Mouse (Mus musculus) forebrain, embryonic 10.5 days (tissue): Measurements from ENCODE around the gene Car10. TPM values are rescaled to one million over a fixed set of nuclear protein-coding genes. Genes with fewer than 3 reads are reported as not detected.

Experiments
- DNase-seq: peaks from one replicate; pipeline ENCODE4 v3.0.0-alpha.2; 2017; ENCODE audit warnings: low spot score; ENCODE audit errors: extremely low spot score
- H3K27ac ChIP-seq: fragments of 300-500 bp; sonication (generic); 2 replicates; pipeline ENCODE4 v1.5.1; 2016; ENCODE audit warnings: mild to moderate bottlenecking
- H3K27me3 ChIP-seq: fragments of 300-500 bp; sonication (generic); 2 replicates; pipeline ENCODE4 v1.6.1; 2016; ENCODE audit warnings: mild to moderate bottlenecking; ENCODE audit not compliant: poor library complexity, severe bottlenecking
- H3K36me3 ChIP-seq: fragments of 300-500 bp; sonication (generic); replicated peaks from 2 replicates; pipeline ENCODE4 v1.6.1; 2016; ENCODE audit warnings: mild to moderate bottlenecking, moderate library complexity
- H3K4me1 ChIP-seq: fragments of 300-500 bp; sonication (generic); 2 replicates; pipeline ENCODE4 v1.6.1; 2016
- H3K4me3 ChIP-seq: fragments of 300-500 bp; sonication (generic); 2 replicates; pipeline ENCODE4 v1.5.1; 2016; ENCODE audit warnings: mild to moderate bottlenecking, moderate library complexity
- H3K9me3 ChIP-seq: fragments of 300-500 bp; sonication (generic); 2 replicates; pipeline ENCODE4 v1.6.1; 2016; ENCODE audit warnings: mild to moderate bottlenecking, moderate library complexity
- WGBS: fragments of 180-500 bp; shearing (Covaris S2); methylation state at CpG from one replicate; pipeline ENCODE4 v1.1.7; 2016; 5-methylcytosine and 5-hydroxymethylcytosine counted together
- polyA plus RNA-seq: library from polyadenylated mRNA; unstranded; fragments of >200 nt; fragmentation: Nextera tagmentation; extraction: Ambion mirVana; gene quantifications from 2 replicates; pipeline ENCODE4 v1.2.1, GENCODE M21; 2016

Car10 gene
- polyA plus RNA-seq = 0.25 and 0.41 TPM in 2 replicates

GRCm38 (mm10) chr11:93097941-93098828 is at the start of gene Car10:
Gene Car10, plus strand, starts transcription at chr11:93098028.
- DNase-seq = peak; percentile 43
- Histone ChIP-seq H3K27ac (no peak within 1 kb of the TSS), H3K9me3 (no peaks in the 10 kb centered on the region), H3K4me1 (peaks cover 30% of the 10 kb centered on the region), H3K36me3 (no peaks in the 10 kb centered on the region), H3K27me3 (peaks cover 72% of the 10 kb centered on the region), H3K4me3 (peak within 1 kb of the TSS; percentile 60)
- under 1% methylated on average over 47 of the region's 48 CpGs for WGBS

- Histone ChIP-seq H3K4me1 (no peaks in the 10 kb centered on the region), H3K27ac (no peak overlapping the region), H3K9me3 (no peaks in the 10 kb centered on the region), H3K4me3 (no peak overlapping the region), H3K27me3 (no peaks in the 10 kb centered on the region), H3K36me3 (no peaks in the 10 kb centered on the region)
- WGBS = 86% methylated on average over 6 of the region's 6 CpGs
- no peak for DNase-seq
These were observed 32.8 kb upstream of the Car10 start for GRCm38 (mm10) chr11:93065021-93065420.

GRCm38 (mm10) chr11:93065656-93066181 is 32.1 kb upstream of the Car10 start:
- Histone ChIP-seq H3K27ac (no peak overlapping the region), H3K27me3 (no peaks in the 10 kb centered on the region), H3K9me3 (no peaks in the 10 kb centered on the region), H3K4me1 (no peaks in the 10 kb centered on the region), H3K36me3 (no peaks in the 10 kb centered on the region), H3K4me3 (no peak overlapping the region)
- no peak for DNase-seq
- WGBS = 79% methylated on average over 3 of the region's 3 CpGs

GRCm38 (mm10) chr11:93095588-93095987 is 2.2 kb upstream of the Car10 start:
- WGBS = 32% methylated on average over 2 of the region's 2 CpGs
- no peak for DNase-seq
- Histone ChIP-seq H3K9me3 (no peaks in the 10 kb centered on the region), H3K27ac (no peak overlapping the region), H3K4me1 (peaks cover 30% of the 10 kb centered on the region), H3K36me3 (no peaks in the 10 kb centered on the region), H3K27me3 (peaks cover 46% of the 10 kb centered on the region), H3K4me3 (no peak overlapping the region)

- Histone ChIP-seq H3K4me1 (peaks cover 30% of the 10 kb centered on the region), H3K27me3 (peaks cover 60% of the 10 kb centered on the region), H3K4me3 (peak overlapping the region; percentile 60; the same call in 1 of the 2 replicates), H3K36me3 (no peaks in the 10 kb centered on the region), H3K27ac (no peak overlapping the region), H3K9me3 (no peaks in the 10 kb centered on the region)
- WGBS = 0% methylated on average over 6 of the region's 6 CpGs
- DNase-seq = peak; percentile 57
These were observed 827 bp upstream of the Car10 start for GRCm38 (mm10) chr11:93097001-93097400.

- Histone ChIP-seq H3K4me3 (peak overlapping the region; percentile 60), H3K27me3 (peaks cover 65% of the 10 kb centered on the region), H3K9me3 (no peaks in the 10 kb centered on the region), H3K4me1 (peaks cover 30% of the 10 kb centered on the region), H3K36me3 (no peaks in the 10 kb centered on the region), H3K27ac (no peak overlapping the region)
- no peak for DNase-seq
- 3% methylated on average over 14 of the region's 14 CpGs for WGBS
These were observed 387 bp upstream of the Car10 start for GRCm38 (mm10) chr11:93097431-93097851.

GRCm38 (mm10) chr11:93098933-93099381 is 1.1 kb downstream of the Car10 start:
- no peak overlapping the region for H3K27ac ChIP-seq
- H3K36me3 ChIP-seq = no peaks in the 10 kb centered on the region
- H3K9me3 ChIP-seq = no peaks in the 10 kb centered on the region
- 0% methylated on average over 37 of the region's 37 CpGs for WGBS
- peaks cover 30% of the 10 kb centered on the region for H3K4me1 ChIP-seq
- peak overlapping the region; percentile 60 for H3K4me3 ChIP-seq
- peaks cover 73% of the 10 kb centered on the region for H3K27me3 ChIP-seq
- peak; percentile 34 for DNase-seq

- peak; percentile 19 for DNase-seq
- Histone ChIP-seq H3K27ac (no peak overlapping the region), H3K9me3 (no peaks in the 10 kb centered on the region), H3K4me3 (peak overlapping the region; percentile 60), H3K36me3 (no peaks in the 10 kb centered on the region), H3K27me3 (peaks cover 73% of the 10 kb centered on the region), H3K4me1 (peaks cover 30% of the 10 kb centered on the region)
- 1% methylated on average over 53 of the region's 53 CpGs for whole genome bisulfite sequencing
These were observed 1.9 kb downstream of the Car10 start for GRCm38 (mm10) chr11:93099431-93100370.

- Histone ChIP-seq H3K4me1 (peaks cover 30% of the 10 kb centered on the region), H3K27ac (no peak overlapping the region), H3K4me3 (no peak overlapping the region), H3K36me3 (no peaks in the 10 kb centered on the region), H3K27me3 (peaks cover 73% of the 10 kb centered on the region), H3K9me3 (no peaks in the 10 kb centered on the region)
- no peak for DNase-seq
- 3% methylated on average over 6 of the region's 6 CpGs for WGBS
These were observed 2.8 kb downstream of the Car10 start for GRCm38 (mm10) chr11:93100606-93101005.

- Histone ChIP-seq H3K36me3 (no peaks in the 10 kb centered on the region), H3K4me1 (peaks cover 30% of the 10 kb centered on the region), H3K27me3 (peaks cover 71% of the 10 kb centered on the region), H3K4me3 (no peak overlapping the region), H3K27ac (no peak overlapping the region), H3K9me3 (no peaks in the 10 kb centered on the region)
- no peak for DNase-seq
- WGBS = 19% methylated on average over 2 of the region's 2 CpGs
These were observed 3.3 kb downstream of the Car10 start for GRCm38 (mm10) chr11:93101106-93101505.

- 90% methylated on average over 9 of the region's 9 CpGs for WGBS
- Histone ChIP-seq H3K27me3 (peaks cover 59% of the 10 kb centered on the region), H3K4me1 (peaks cover 28% of the 10 kb centered on the region), H3K27ac (no peak overlapping the region), H3K9me3 (no peaks in the 10 kb centered on the region), H3K36me3 (no peaks in the 10 kb centered on the region), H3K4me3 (no peak overlapping the region)
- DNase-seq = no peak
These were observed 4.5 kb downstream of the Car10 start for GRCm38 (mm10) chr11:93102321-93102720.

- Histone ChIP-seq H3K9me3 (no peaks in the 10 kb centered on the region), H3K36me3 (no peaks in the 10 kb centered on the region), H3K27ac (no peak overlapping the region), H3K27me3 (peaks cover 50% of the 10 kb centered on the region), H3K4me3 (no peak overlapping the region), H3K4me1 (peaks cover 18% of the 10 kb centered on the region)
- 67% methylated on average over 3 of the region's 3 CpGs for WGBS
- no peak for DNase-seq
These were observed 5.4 kb downstream of the Car10 start for GRCm38 (mm10) chr11:93103101-93103815.
